Mouse (Mus musculus): Measurements from ENCODE around the gene Colec11.

- TF ChIP-seq POLR2A (IDR thresholded peaks at IDR 0.05; ENCODE audit: extremely low read depth, insufficient read depth, low read length): no peak
- TF ChIP-seq CTCF (IDR thresholded peaks at IDR 0.05; ENCODE audit: low read depth, low read length): no peak
These were observed 1.6 kb downstream of the Colec11 start for GRCm38 (mm10) chr12:28621451-28622166.
